Comparison of ENCODE assay signal across 33 mouse cellular contexts in genomic region chr8:45729850-45730382, GRCm38 (mm10).
DNase-seq lines count a peak whose midpoint lies in the region; ATAC-seq and TF ChIP-seq lines count a peak whose summit lies in the region.
"Had no signal": no experiment of that assay in that cellular context is flagged by ENCODE, and none has a peak within 500 bp of the region (broad histone marks: within the 10 kb centered on the region; RNA-seq: fewer than 3 reads in every experiment).

No protein-coding gene starts in this region.

- no peaks in the 10 kb centered on the region for H3K27me3 ChIP-seq in limb, embryonic 11.5 days (ENCODE audit: control insufficient read depth, insufficient read depth, low read length)
- H3K27me3 ChIP-seq in limb, embryonic 10.5 days (ENCODE audit: low read depth, poor library complexity, severe bottlenecking), result no peaks in the 10 kb centered on the region
- no peaks in the 10 kb centered on the region for H3K27me3 ChIP-seq in embryonic facial prominence, embryonic 10.5 days (replicated peaks; ENCODE audit: low read depth, poor library complexity, severe bottlenecking)
- no peaks in the 10 kb centered on the region; the same call in 1 of the 2 replicates for H3K27me3 ChIP-seq in embryonic facial prominence, embryonic 14.5 days (replicated peaks; ENCODE audit: control insufficient read depth, insufficient read depth, low read length)
- no peaks in the 10 kb centered on the region for H3K27me3 ChIP-seq in limb, embryonic 14.5 days (ENCODE audit: control insufficient read depth, insufficient read depth, low read length)
- 0 out of 2 replicates have a peak, but pooled peaks cover 6% of the 10 kb centered on the region for H3K27me3 ChIP-seq in forebrain, embryonic 10.5 days (ENCODE audit: poor library complexity, severe bottlenecking)
- H3K27me3 ChIP-seq: kidney, embryonic 15.5 days; limb, embryonic 15.5 days; liver, embryonic 13.5 days had no signal

- H3K4me2 ChIP-seq in limb, embryonic 11.5 days (ENCODE audit: low read depth, severe bottlenecking), result no peak overlapping the region
- no peak overlapping the region for H3K4me2 ChIP-seq in embryonic facial prominence, embryonic 14.5 days (ENCODE audit: low read depth, low read length)
- H3K4me2 ChIP-seq in limb, embryonic 14.5 days (replicated peaks; ENCODE audit: low read depth, low read length, severe bottlenecking), result no peak overlapping the region
- H3K4me2 ChIP-seq: heart, embryonic 11.5 days; hindbrain, embryonic 14.5 days; kidney, embryonic 15.5 days; limb, embryonic 15.5 days; liver, embryonic 13.5 days had no signal

- no peak for DNase-seq in limb, embryonic 11.5 days (ENCODE audit: low spot score)
- no peak for DNase-seq in limb, embryonic 10.5 days (ENCODE audit: low spot score)
- DNase-seq in embryonic facial prominence, embryonic 10.5 days (ENCODE audit: low spot score), result peak; percentile 39
- peak; percentile 45 for DNase-seq in embryonic facial prominence, embryonic 14.5 days (ENCODE audit: low spot score)
- peak; percentile 56 for DNase-seq in limb, embryonic 14.5 days (ENCODE audit: low spot score)
- DNase-seq in left cerebral cortex, adult 18-20 months (ENCODE audit: low spot score in 2 of 2), result no peak
- DNase-seq in forebrain, embryonic 10.5 days (ENCODE audit: extremely low spot score, low spot score), result no peak
- DNase-seq in T-cell, adult 2 months (ENCODE audit: low spot score), result no peak
- DNase-seq: adrenal gland, adult 2 months; adrenal gland, postnatal 36 days; B cell, adult 2 months; cerebellum, adult 2 months; cerebellum, postnatal 14 days; gastrocnemius, postnatal 25 days; heart, adult 11 months; heart, postnatal 4 days; kidney, adult 18-20 months; kidney, postnatal 36 days; layer of hippocampus, postnatal 36 days; liver, embryonic 13.5 days; lung, adult 18-20 months; midbrain, embryonic 14.5 days; right cerebral cortex, adult 18-20 months; spleen, adult 18-20 months; thymus, postnatal 14 days had no signal

- no peaks in the 10 kb centered on the region for H3K4me1 ChIP-seq in limb, embryonic 11.5 days (ENCODE audit: control insufficient read depth, insufficient read depth, low read length)
- peaks cover 6% of the 10 kb centered on the region; the same call in 1 of the 2 replicates for H3K4me1 ChIP-seq in limb, embryonic 10.5 days
- H3K4me1 ChIP-seq in embryonic facial prominence, embryonic 10.5 days, result 0 out of 2 replicates have a peak, but pooled peaks cover 6% of the 10 kb centered on the region
- peaks cover under 1% of the 10 kb centered on the region; the same call in 1 of the 2 replicates for H3K4me1 ChIP-seq in embryonic facial prominence, embryonic 14.5 days (ENCODE audit: control insufficient read depth, insufficient read depth, low read length)
- 0 out of 2 replicates have a peak, but pooled peaks cover 6% of the 10 kb centered on the region for H3K4me1 ChIP-seq in limb, embryonic 14.5 days (ENCODE audit: control insufficient read depth, insufficient read depth, low read length)
- H3K4me1 ChIP-seq in forebrain, embryonic 10.5 days, result peaks cover 10% of the 10 kb centered on the region
- H3K4me1 ChIP-seq: kidney, embryonic 15.5 days; limb, embryonic 15.5 days; liver, embryonic 13.5 days had no signal

- WGBS in limb, embryonic 11.5 days, result 46% methylated on average over 7 of the region's 7 CpGs
- 65% methylated on average over 7 of the region's 7 CpGs for WGBS in limb, embryonic 10.5 days
- 48% methylated on average over 7 of the region's 7 CpGs for WGBS in embryonic facial prominence, embryonic 10.5 days
- 24% methylated on average over 7 of the region's 7 CpGs for WGBS in embryonic facial prominence, embryonic 14.5 days
- WGBS in limb, embryonic 14.5 days, result 17% methylated on average over 7 of the region's 7 CpGs
- WGBS in forebrain, embryonic 10.5 days, result 75% methylated on average over 7 of the region's 7 CpGs

- no peak for TF ChIP-seq POLR2A in limb, embryonic 14.5 days (IDR thresholded peaks at IDR 0.05; ENCODE audit: borderline replicate concordance, extremely low read depth, insufficient read depth, insufficient read length)

- no peak overlapping the region for H3K9ac ChIP-seq in limb, embryonic 11.5 days (ENCODE audit: low read length)
- no peak overlapping the region for H3K9ac ChIP-seq in embryonic facial prominence, embryonic 14.5 days (ENCODE audit: low read depth, low read length)
- no peak overlapping the region for H3K9ac ChIP-seq in limb, embryonic 14.5 days (ENCODE audit: low read depth, low read length, severe bottlenecking)
- H3K9ac ChIP-seq: hindbrain, embryonic 14.5 days; kidney, embryonic 15.5 days; limb, embryonic 15.5 days; liver, embryonic 13.5 days had no signal

- ATAC-seq in limb, embryonic 11.5 days (ENCODE audit: insufficient number of reproducible peaks, low FRiP score, low TSS enrichment, low read depth), result 0 out of 2 replicates have a peak, but pooled peaks have one; percentile 26
- ATAC-seq in embryonic facial prominence, embryonic 14.5 days (ENCODE audit: low read depth), result peak; percentile 55; the same call in 1 of the 2 replicates
- peak; percentile 74 for ATAC-seq in limb, embryonic 14.5 days (ENCODE audit: low FRiP score, low read depth)
- ATAC-seq: activated CD4-positive, CD25-positive, alpha-beta regulatory T cell, adult 4 months; forebrain, embryonic 14.5 days; lung, postnatal 0 days had no signal

- H3K4me3 ChIP-seq in limb, embryonic 11.5 days (ENCODE audit: low read depth, low read length), result no peak overlapping the region
- H3K4me3 ChIP-seq in limb, embryonic 10.5 days, result no peak overlapping the region
- H3K4me3 ChIP-seq in embryonic facial prominence, embryonic 10.5 days, result no peak overlapping the region
- H3K4me3 ChIP-seq in embryonic facial prominence, embryonic 14.5 days (ENCODE audit: low read depth, low read length), result no peak overlapping the region
- H3K4me3 ChIP-seq in limb, embryonic 14.5 days (replicated peaks; ENCODE audit: low read length), result no peak overlapping the region
- H3K4me3 ChIP-seq in forebrain, embryonic 10.5 days, result no peak overlapping the region
- H3K4me3 ChIP-seq: kidney, embryonic 15.5 days; limb, embryonic 15.5 days; liver, embryonic 13.5 days had no signal

- H3K36me3 ChIP-seq in limb, embryonic 11.5 days (ENCODE audit: control insufficient read depth, insufficient read depth, low read length), result no peaks in the 10 kb centered on the region
- no peaks in the 10 kb centered on the region for H3K36me3 ChIP-seq in limb, embryonic 10.5 days
- no peaks in the 10 kb centered on the region for H3K36me3 ChIP-seq in embryonic facial prominence, embryonic 10.5 days (replicated peaks)
- H3K36me3 ChIP-seq in embryonic facial prominence, embryonic 14.5 days (ENCODE audit: control insufficient read depth, insufficient read depth, low read length), result no peaks in the 10 kb centered on the region
- no peaks in the 10 kb centered on the region for H3K36me3 ChIP-seq in limb, embryonic 14.5 days (ENCODE audit: control insufficient read depth, insufficient read depth, low read length)
- H3K36me3 ChIP-seq in forebrain, embryonic 10.5 days (replicated peaks), result no peaks in the 10 kb centered on the region
- H3K36me3 ChIP-seq: kidney, embryonic 15.5 days; limb, embryonic 15.5 days; liver, embryonic 13.5 days had no signal

- no peak overlapping the region for H3K27ac ChIP-seq in limb, embryonic 11.5 days (replicated peaks; ENCODE audit: low read depth, low read length)
- H3K27ac ChIP-seq in limb, embryonic 10.5 days, result no peak overlapping the region
- no peak overlapping the region for H3K27ac ChIP-seq in embryonic facial prominence, embryonic 10.5 days (replicated peaks)
- H3K27ac ChIP-seq in embryonic facial prominence, embryonic 14.5 days (replicated peaks; ENCODE audit: low read depth, low read length), result no peak overlapping the region
- H3K27ac ChIP-seq in limb, embryonic 14.5 days (replicated peaks; ENCODE audit: low read depth, low read length), result peak overlapping the region; percentile 33; the same call in 1 of the 2 replicates
- H3K27ac ChIP-seq in forebrain, embryonic 10.5 days, result no peak overlapping the region
- H3K27ac ChIP-seq: hindbrain, embryonic 14.5 days; kidney, embryonic 15.5 days; limb, embryonic 15.5 days; liver, embryonic 13.5 days; macrophage had no signal

- H3K9me3 ChIP-seq in limb, embryonic 11.5 days (ENCODE audit: control insufficient read depth, low read length), result no peaks in the 10 kb centered on the region
- H3K9me3 ChIP-seq in limb, embryonic 10.5 days (replicated peaks), result no peaks in the 10 kb centered on the region
- H3K9me3 ChIP-seq in embryonic facial prominence, embryonic 10.5 days, result no peaks in the 10 kb centered on the region
- H3K9me3 ChIP-seq in embryonic facial prominence, embryonic 14.5 days (ENCODE audit: control insufficient read depth, low read length), result no peaks in the 10 kb centered on the region
- H3K9me3 ChIP-seq in limb, embryonic 14.5 days (ENCODE audit: control insufficient read depth, low read length), result no peaks in the 10 kb centered on the region
- H3K9me3 ChIP-seq in forebrain, embryonic 10.5 days, result no peaks in the 10 kb centered on the region
- H3K9me3 ChIP-seq: kidney, embryonic 15.5 days; limb, embryonic 15.5 days; liver, embryonic 13.5 days had no signal

Comparison
In these comparisons a context has a peak if more than half of its experiments do, and no peak if none do; other contexts are left out.
1. DNase-seq: peak in embryonic facial prominence, embryonic 10.5 days (single experiment), embryonic facial prominence, embryonic 14.5 days (single experiment) and limb, embryonic 14.5 days (single experiment); none in limb, embryonic 11.5 days (single experiment), limb, embryonic 10.5 days (single experiment), left cerebral cortex, adult 18-20 months (0 of 2), forebrain, embryonic 10.5 days (single experiment) and T-cell, adult 2 months (single experiment).
2. Peak in every context shown above with its lines, with median percentiles within 50 percentile points of each other: ATAC-seq.